Mouse (Mus musculus): ENCODE results near the gene Cdh18.
"Not testable (repeated sequence)": the region's sequence is repeated elsewhere in the genome, so short reads cannot be mapped to it uniquely, and the experiment has no call there.

Gene Cdh18

GRCm38 (mm10) chr15:23212068-23212467, 663.2 kb downstream of the Cdh18 start:
- no peak for DNase-seq (ENCODE audit: low spot score in 2 of 2)

GRCm38 (mm10) chr15:23230616-23231015, 681.8 kb downstream of the Cdh18 start:
- no peak for DNase-seq (ENCODE audit: low spot score in 2 of 2)

GRCm38 (mm10) chr15:23257751-23258440, 709.1 kb downstream of the Cdh18 start:
- DNase-seq (ENCODE audit: low spot score in 2 of 2) = no peak

- DNase-seq (ENCODE audit: low spot score in 2 of 2) = no peak
Observed at GRCm38 (mm10) chr15:23278421-23278820, 729.6 kb downstream of the Cdh18 start.

- DNase-seq (ENCODE audit: low spot score in 2 of 2) = no peak
Observed at GRCm38 (mm10) chr15:23305018-23305417, 756.2 kb downstream of the Cdh18 start.

- DNase-seq (ENCODE audit: low spot score in 2 of 2) = no peak
Observed at GRCm38 (mm10) chr15:23316766-23317165, 767.9 kb downstream of the Cdh18 start.

- DNase-seq (ENCODE audit: low spot score in 2 of 2) = no peak
Observed at GRCm38 (mm10) chr15:23317409-23317808, 768.6 kb downstream of the Cdh18 start.

- DNase-seq (ENCODE audit: low spot score in 2 of 2) = not testable (repeated sequence)
Observed at GRCm38 (mm10) chr15:23340338-23340737, 791.5 kb downstream of the Cdh18 start.

- no peak for DNase-seq (ENCODE audit: low spot score in 2 of 2)
Observed at GRCm38 (mm10) chr15:23351078-23351477, 802.3 kb downstream of the Cdh18 start.

- no peak for DNase-seq (ENCODE audit: low spot score in 2 of 2)
Observed at GRCm38 (mm10) chr15:23366325-23366724, 817.5 kb downstream of the Cdh18 start.

GRCm38 (mm10) chr15:23367712-23368111, 818.9 kb downstream of the Cdh18 start:
- no peak for DNase-seq (ENCODE audit: low spot score in 2 of 2)

- no peak for DNase-seq (ENCODE audit: low spot score in 2 of 2)
Observed at GRCm38 (mm10) chr15:23378016-23378750, 829.4 kb downstream of the Cdh18 start.

- DNase-seq (ENCODE audit: low spot score in 2 of 2) = no peak
Observed at GRCm38 (mm10) chr15:23385816-23386215, 837.0 kb downstream of the Cdh18 start.

- no peak for DNase-seq (ENCODE audit: low spot score in 2 of 2)
Observed at GRCm38 (mm10) chr15:23396646-23397045, 847.8 kb downstream of the Cdh18 start.

GRCm38 (mm10) chr15:23403792-23404191, 855.0 kb downstream of the Cdh18 start:
- no peak for DNase-seq (ENCODE audit: low spot score in 2 of 2)

GRCm38 (mm10) chr15:23408256-23408655, 859.4 kb downstream of the Cdh18 start:
- DNase-seq (ENCODE audit: low spot score in 2 of 2) = no peak

- DNase-seq (ENCODE audit: low spot score in 2 of 2) = no peak
Observed at GRCm38 (mm10) chr15:23416450-23417080, 867.7 kb downstream of the Cdh18 start.

- no peak for DNase-seq (ENCODE audit: low spot score in 2 of 2)
Observed at GRCm38 (mm10) chr15:23418158-23418557, 869.3 kb downstream of the Cdh18 start.

GRCm38 (mm10) chr15:23420010-23420409, 871.2 kb downstream of the Cdh18 start:
- no peak for DNase-seq (ENCODE audit: low spot score in 2 of 2)

GRCm38 (mm10) chr15:23430021-23430420, 881.2 kb downstream of the Cdh18 start:
- no peak for DNase-seq (ENCODE audit: low spot score in 2 of 2)

GRCm38 (mm10) chr15:23448542-23448941, 899.7 kb downstream of the Cdh18 start:
- no peak for DNase-seq (ENCODE audit: low spot score in 2 of 2)

- no peak for DNase-seq (ENCODE audit: low spot score in 2 of 2)
Observed at GRCm38 (mm10) chr15:23452098-23452625, 903.3 kb downstream of the Cdh18 start.

GRCm38 (mm10) chr15:23453331-23453730, 904.5 kb downstream of the Cdh18 start:
- DNase-seq (ENCODE audit: low spot score in 2 of 2) = no peak
